Mouse (Mus musculus) neutrophil, adult 5-6 weeks (primary cell): ENCODE data around the gene Gm45837. TPM values are rescaled to one million over a fixed set of nuclear protein-coding genes. Genes with fewer than 3 reads are reported as not detected.

Experiments used
- ATAC-seq: fragments of 151-379, 151-347 bp; 2 replicates; pipeline ENCODE4 v1.8.0; 2017; ENCODE audit warnings: mild to moderate bottlenecking, moderate TSS enrichment; ENCODE audit not compliant: insufficient number of reproducible peaks, poor library complexity, low FRiP score, severe bottlenecking; ENCODE audit errors: extremely low read depth
- total RNA-seq: library from RNA; stranded (forward); fragments of 200-1000 nt; gene quantifications from 2 replicates; pipeline ENCODE4 v1.2.3, GENCODE M21; 2017

The Gm45837 gene
- total RNA-seq, 1 experiment from 2014 or later: 7.8 TPM

GRCm38 (mm10) chr7:101479841-101480240, 69.2 kb downstream of the Gm45837 start:
- no peak for ATAC-seq

GRCm38 (mm10) chr7:101480671-101481070, 70.0 kb downstream of the Gm45837 start:
- ATAC-seq: no peak

- ATAC-seq: no peak
These were observed 71.3 kb downstream of the Gm45837 start for GRCm38 (mm10) chr7:101481872-101482498.

DNA sequence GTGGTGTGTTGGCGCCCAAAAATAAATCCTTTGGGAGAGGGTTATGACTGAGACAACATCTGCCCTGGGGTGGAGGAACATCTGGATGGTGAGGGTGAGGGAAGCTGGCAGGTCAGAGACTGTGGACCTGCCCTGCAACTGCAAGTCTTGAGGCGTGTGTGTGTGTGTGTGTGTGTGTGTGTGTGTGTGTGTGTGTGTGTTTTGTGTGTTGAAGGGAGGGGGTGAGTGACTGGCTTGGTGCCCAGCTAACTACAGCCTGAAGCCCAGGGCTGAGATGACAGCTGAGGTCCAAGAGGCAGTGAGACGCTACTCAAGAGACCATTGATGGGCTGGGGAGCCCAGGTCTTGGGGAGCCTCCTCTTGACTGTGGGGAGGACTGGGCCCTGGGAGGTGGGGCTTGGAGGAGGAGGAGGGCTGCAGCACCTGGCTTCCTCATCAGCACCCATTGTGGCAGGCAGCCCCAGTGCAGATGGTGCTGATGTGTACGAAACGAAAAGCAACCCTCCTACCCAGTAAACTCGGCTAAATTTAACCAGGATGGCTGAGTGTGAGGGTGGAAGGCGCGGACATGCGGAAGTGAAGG, 71.9 kb downstream of the Gm45837 start:
- peak; percentile 59; the same call in 1 of the 2 replicates for ATAC-seq

- no peak for ATAC-seq
These were observed 72.9 kb downstream of the Gm45837 start for GRCm38 (mm10) chr7:101483498-101484115.

- no peak for ATAC-seq
These were observed 76.4 kb downstream of the Gm45837 start for GRCm38 (mm10) chr7:101487102-101487501.

DNA sequence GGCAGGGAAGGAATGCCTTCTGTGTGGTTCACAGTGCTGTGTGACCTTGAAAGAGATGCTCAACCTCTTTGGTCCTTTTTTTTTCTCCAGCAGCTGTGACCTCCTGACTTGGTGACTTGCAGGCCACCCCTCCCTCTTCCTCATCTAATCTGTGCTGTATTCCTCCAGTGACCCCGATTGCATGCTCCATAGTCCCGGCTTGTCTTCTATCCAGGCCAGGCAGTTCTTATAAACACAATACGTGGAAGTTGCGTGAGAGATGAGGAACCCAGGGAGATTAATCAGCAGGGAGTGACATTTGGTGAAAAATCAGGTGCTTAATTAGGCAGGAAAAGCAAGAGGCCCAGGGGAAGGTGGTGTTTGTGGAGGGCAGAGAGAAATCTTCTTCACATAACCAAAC, 80.3 kb downstream of the Gm45837 start:
- no peak for ATAC-seq

DNA sequence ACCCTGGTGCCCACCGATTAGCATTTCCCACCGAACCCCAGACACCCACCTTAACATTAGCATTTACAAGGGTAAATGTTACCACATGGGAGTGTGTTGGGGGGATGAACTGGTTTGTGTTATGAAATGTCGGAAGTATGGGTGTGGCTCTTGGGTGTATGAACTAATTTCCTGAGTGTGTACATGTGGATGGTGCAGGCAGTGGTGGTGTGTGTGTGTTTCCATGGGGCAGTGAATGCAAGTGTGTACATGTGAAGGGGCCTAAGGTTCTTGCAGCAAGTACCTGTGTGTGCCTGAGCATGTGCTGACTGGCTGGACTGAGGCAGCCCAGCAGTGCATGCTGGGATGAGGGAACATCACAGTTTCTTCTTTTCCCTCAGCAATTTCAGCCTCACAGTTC, 87.7 kb downstream of the Gm45837 start:
- ATAC-seq: no peak

DNA sequence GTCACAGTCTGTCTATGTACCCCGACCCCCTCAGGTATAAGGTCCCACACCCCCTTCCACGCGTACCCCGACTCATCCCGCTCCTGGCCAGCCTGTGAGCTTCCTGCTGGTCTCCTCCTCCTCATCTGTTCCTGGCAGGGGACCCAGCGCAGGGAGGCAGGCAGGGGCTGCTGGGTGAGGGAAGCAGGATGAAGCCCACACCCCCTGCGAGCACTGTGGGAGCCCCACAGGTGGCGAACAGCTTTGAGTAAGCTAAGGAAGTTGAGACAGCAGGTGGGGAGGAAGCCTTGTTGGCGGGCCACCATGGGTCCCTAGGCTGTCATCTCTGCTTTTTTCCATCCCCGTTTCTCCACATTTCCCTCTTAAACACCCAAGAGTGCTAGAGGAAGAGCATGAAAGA, 88.6 kb downstream of the Gm45837 start:
- no peak for ATAC-seq

- ATAC-seq: no peak
These were observed 89.0 kb downstream of the Gm45837 start for GRCm38 (mm10) chr7:101499701-101500100.

DNA sequence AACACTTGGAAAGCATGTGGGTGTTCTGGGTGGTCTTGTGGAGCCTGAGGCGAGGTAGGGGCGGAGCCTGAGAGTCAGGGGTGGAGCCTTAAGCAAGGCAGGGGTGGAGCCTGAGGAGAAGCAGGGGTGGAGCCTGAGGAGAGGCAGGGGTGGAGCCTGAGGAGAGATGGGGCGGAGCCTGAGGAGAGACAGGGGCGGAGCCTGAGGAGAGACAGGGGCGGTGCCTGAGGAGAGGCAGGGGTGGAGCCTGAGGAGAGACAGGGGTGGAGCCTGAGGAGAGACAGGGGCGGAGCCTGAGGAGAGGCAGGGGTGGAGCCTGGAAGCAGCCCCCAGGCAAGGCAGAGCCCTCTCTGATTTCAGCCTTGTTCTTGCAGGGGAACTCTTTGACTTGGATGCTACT, 90.5 kb downstream of the Gm45837 start:
- ATAC-seq: no peak

GRCm38 (mm10) chr7:101501675-101502074, 91.0 kb downstream of the Gm45837 start:
- no peak for ATAC-seq

GRCm38 (mm10) chr7:101503351-101503750, 92.7 kb downstream of the Gm45837 start:
- peak; percentile 71 for ATAC-seq

DNA sequence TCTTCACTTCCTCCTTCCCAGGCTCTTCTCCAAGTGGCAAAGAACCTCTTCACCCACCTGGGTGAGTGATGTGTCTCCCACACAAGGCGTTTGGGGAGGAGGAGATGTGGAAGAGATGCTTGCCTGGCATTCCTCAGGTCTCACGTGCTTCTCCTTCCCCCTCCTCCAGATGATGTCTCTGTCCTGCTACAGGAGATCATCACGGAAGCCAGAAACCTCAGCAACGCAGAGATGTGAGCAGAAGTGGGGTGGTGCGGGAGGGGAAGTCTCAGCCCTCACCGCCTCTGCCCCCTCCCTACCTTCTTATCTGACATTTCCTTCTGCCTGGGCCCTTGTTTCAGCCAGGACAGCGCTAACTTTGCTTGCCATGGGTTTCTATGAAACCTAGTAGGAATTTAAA, 93.1 kb downstream of the Gm45837 start:
- no peak for ATAC-seq

DNA sequence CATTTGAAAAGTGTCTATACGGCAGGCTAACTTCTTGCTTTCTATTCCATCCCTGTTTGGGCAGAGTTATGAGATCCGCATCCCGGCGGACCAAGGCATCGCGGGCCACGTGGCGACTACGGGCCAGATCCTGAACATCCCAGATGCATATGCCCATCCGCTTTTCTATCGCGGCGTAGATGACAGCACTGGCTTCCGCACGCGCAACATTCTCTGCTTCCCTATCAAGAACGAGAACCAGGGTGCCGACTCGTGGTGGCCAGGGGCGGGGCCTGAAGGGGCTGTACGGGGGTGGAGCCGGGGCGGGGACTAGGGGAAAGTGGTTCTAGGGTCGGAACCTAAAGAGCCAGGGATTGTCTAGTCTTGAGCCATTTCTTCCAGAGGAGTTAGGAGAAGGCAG, 93.8 kb downstream of the Gm45837 start:
- no peak for ATAC-seq

DNA sequence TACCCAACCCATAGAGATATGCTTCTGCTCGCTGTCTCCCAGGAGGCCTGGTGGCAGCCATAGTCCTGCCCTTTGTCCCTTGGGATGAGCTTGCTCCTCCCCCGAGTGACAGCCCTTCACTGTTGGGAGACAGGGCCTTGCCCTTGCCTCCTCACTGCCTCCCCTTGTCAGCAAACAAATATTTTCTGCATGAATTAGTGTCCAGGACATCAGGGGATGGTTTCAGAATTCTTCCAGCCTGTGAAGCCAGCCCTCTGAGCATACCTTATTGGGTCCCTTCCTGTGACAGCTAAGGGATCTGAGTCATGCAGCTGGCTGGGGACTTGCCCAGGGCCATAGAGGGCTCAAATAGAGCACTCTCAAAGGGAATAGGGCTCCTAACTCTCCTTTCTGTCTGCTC, 98.5 kb downstream of the Gm45837 start:
- ATAC-seq: no peak

DNA sequence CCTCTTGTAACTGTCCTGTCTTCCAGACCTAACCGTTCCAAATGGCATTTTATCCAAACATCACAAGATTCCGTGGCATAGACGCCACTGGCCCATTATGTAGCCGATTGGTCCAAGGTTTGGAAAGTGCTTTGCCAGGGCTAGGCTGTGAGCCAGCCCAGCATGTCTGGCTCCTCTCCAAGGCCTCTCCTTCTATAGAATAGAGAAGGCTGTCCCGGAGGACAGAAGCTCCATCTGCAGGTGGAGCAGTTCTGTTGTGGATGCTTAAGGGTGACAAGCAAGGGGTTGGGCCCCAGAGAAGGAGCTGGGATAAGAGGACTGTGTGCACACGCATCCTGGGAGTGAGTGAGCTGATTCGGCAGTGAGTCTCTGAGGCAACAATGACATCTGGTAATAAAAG, 103.0 kb downstream of the Gm45837 start:
- ATAC-seq: no peak

DNA sequence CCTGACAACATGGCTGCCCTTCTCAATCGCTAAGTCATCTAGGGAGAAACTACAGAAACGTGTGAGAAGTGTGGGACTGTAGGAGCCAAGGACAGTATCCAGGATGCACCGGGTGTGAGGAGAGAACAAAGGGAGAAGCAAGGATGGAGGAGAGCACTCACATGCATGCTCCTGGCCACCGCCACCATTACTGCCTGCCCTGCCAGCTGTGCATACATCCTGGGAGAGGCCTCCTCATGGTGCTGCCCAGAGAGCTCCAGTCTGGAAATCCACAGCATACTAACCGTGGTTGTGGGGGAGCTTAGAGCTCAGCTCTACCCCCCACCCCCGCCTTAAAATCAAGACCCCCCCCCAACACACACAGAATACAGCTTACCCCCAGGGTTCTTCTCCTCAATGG, 104.1 kb downstream of the Gm45837 start:
- no peak for ATAC-seq

DNA sequence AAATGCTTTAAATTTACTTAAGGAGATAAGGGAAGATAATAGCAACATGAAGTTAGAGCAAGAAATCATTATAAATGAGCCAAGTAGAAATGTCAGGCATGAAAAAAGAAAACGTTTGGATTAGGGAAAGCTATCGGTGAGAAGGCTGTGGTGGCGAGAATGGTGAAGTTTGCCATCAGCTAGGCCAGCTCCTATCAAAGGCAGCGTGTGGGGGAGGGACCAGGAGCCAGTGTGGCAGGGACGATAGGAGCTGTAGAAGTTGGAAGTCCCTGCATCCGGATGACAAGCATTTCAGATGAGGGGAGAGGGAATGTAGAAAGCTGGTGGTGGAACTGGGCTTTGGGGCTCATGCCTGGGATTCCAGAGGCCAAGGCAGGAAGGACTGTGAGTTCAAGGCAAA, 104.6 kb downstream of the Gm45837 start:
- no peak for ATAC-seq

DNA sequence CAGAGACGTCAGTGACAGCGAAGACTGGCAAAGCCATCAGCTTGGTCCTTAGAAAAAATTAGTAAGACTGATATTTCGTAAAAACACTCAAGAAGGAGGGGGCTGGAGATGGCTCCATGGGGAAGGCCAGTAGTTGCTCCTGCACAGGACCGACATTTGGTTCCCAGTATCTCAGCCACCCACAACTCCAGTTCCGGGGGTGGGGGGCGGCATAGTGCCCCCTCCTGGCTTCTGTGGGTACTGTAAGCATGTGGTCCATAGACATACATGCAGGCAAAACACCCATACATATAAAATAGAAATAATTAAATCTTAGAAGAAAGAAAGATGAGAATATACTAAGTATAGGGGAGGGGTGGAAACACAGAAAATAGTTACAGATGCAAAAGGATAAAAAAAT, 105.8 kb downstream of the Gm45837 start:
- no peak for ATAC-seq

- ATAC-seq: no peak
These were observed 111.0 kb downstream of the Gm45837 start for GRCm38 (mm10) chr7:101521696-101522095.
